Mouse (Mus musculus): ENCODE measurements around the gene Pnpla3.

DNA sequence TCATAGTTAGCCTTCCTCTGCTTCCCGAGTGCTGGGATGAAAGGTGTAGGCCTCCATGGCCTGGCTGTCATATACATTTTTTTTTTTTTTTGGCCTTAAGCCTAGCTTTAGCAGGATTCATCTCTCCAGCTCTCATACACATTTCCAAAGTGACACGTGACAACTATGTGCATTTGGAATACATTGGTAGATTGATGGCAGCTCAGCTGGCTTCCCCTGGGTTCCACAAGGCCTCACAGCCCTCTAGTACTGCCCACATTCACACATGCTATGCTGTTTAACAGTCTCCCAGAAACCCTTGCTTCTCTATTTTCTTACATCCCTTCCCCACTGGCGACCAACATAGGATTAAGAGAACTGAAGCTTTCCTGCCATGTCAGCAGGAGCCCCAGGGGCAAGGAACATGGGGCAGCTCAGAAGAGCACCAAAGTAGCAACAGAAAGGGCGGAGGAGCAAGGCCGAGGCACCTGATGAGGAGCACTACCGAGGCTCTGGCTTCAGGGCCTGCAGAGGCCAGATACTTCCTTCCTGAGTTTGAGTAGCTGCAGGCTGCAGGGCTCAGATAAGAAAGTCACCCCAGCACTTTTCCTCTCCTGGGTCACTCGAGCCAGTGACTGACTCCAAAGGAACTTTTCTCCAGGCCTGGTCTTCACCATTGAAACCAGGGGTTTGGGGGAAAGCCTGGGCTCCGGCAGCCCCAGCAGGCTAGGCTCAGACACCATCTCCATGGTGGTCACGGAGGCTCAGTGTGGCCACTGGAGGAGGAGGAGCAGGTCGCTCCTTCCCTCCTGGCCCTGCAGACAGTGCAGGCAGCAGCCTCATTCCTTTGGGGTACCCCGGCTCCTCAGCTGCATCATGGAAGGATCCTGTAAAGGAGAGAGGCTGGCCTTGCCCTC lies 42.1 kb downstream of the Pnpla3 start:
- TF ChIP-seq CTCF (IDR thresholded peaks at IDR 0.05; ENCODE audit: borderline replicate concordance, extremely low read depth, insufficient read depth, insufficient read length) (no peak), POLR2A (IDR thresholded peaks at IDR 0.05; ENCODE audit: borderline replicate concordance, extremely low read depth, insufficient read depth, insufficient read length, poor library complexity, severe bottlenecking) (no peak)
